13 mouse cellular contexts compared by ENCODE assay signal in genomic region chr10:84710827-84711226, GRCm38 (mm10). TPM values are rescaled to one million over a fixed set of nuclear protein-coding genes. Genes with fewer than 3 reads are reported as not detected.
A peak's percentile ranks its signal among the peaks of the same experiment; 100 is the strongest.
DNase-seq lines count a peak whose midpoint lies in the region; ATAC-seq lines count a peak whose summit lies in the region.
"Had no signal": no experiment of that assay in that cellular context is flagged by ENCODE, and none has a peak within 500 bp of the region (broad histone marks: within the 10 kb centered on the region; RNA-seq: fewer than 3 reads in every experiment).

No protein-coding gene starts in this region.

- peaks cover 81% of the 10 kb centered on the region for H3K27me3 ChIP-seq in forebrain, embryonic 10.5 days (ENCODE audit: poor library complexity, severe bottlenecking)
- H3K27me3 ChIP-seq in hindbrain, embryonic 16.5 days (replicated peaks; ENCODE audit: control insufficient read depth, insufficient read depth, low read length): no peaks in the 10 kb centered on the region
- H3K27me3 ChIP-seq: heart, embryonic 12.5 days; stomach, embryonic 15.5 days had no signal

- peaks cover 33% of the 10 kb centered on the region for H3K36me3 ChIP-seq in forebrain, embryonic 10.5 days (replicated peaks)
- H3K36me3 ChIP-seq in hindbrain, embryonic 16.5 days (ENCODE audit: control insufficient read depth, insufficient read depth, low read length): 0 out of 2 replicates have a peak, but pooled peaks cover 2% of the 10 kb centered on the region

- no peak overlapping the region for H3K4me2 ChIP-seq in hindbrain, embryonic 16.5 days (ENCODE audit: low read length)
- H3K4me2 ChIP-seq: heart, embryonic 12.5 days; stomach, embryonic 15.5 days had no signal

- H3K4me1 ChIP-seq in forebrain, embryonic 10.5 days: peaks cover 63% of the 10 kb centered on the region
- peaks cover 13% of the 10 kb centered on the region for H3K4me1 ChIP-seq in hindbrain, embryonic 16.5 days (ENCODE audit: control insufficient read depth, insufficient read depth, low read depth, low read length)
- H3K4me1 ChIP-seq: stomach, embryonic 15.5 days had no signal

- no peak overlapping the region for H3K9ac ChIP-seq in hindbrain, embryonic 16.5 days (ENCODE audit: low read depth, low read length)
- H3K9ac ChIP-seq: heart, embryonic 12.5 days; stomach, embryonic 15.5 days had no signal

- no peaks in the 10 kb centered on the region for H3K9me3 ChIP-seq in forebrain, embryonic 10.5 days
- no peaks in the 10 kb centered on the region for H3K9me3 ChIP-seq in hindbrain, embryonic 16.5 days (ENCODE audit: control insufficient read depth, low read length)
- H3K9me3 ChIP-seq: heart, embryonic 12.5 days; stomach, embryonic 15.5 days had no signal

- H3K27ac ChIP-seq in forebrain, embryonic 10.5 days: 0 out of 2 replicates have a peak overlapping the region, but pooled peaks have one; percentile 25
- peak overlapping the region; percentile 1; the same call in 1 of the 2 replicates for H3K27ac ChIP-seq in hindbrain, embryonic 16.5 days (ENCODE audit: low read depth, low read length)
- H3K27ac ChIP-seq: stomach, embryonic 15.5 days had no signal

- peak; percentile 87 for DNase-seq in embryo, embryonic 10 days (ENCODE audit: low spot score)
- DNase-seq in forebrain, embryonic 10.5 days (ENCODE audit: extremely low spot score, low spot score): peak; percentile 37
- DNase-seq in neural tube, embryonic 10.5 days (ENCODE audit: extremely low spot score, low spot score): peak; percentile 40
- DNase-seq in thymus, postnatal 10 days (ENCODE audit: low spot score in 2 of 2): no peak
- DNase-seq in spleen, postnatal 36 days (ENCODE audit: low spot score in 2 of 2): no peak
- DNase-seq in adrenal gland, adult 18-20 months (ENCODE audit: low spot score in 2 of 2): no peak
- DNase-seq: lung, adult 18-20 months; right cerebral cortex, adult 18-20 months had no signal

- WGBS in forebrain, embryonic 10.5 days: 10% methylated on average over 4 of the region's 4 CpGs
- WGBS in hindbrain, embryonic 16.5 days: 17% methylated on average over 4 of the region's 4 CpGs

- ATAC-seq in hindbrain, embryonic 16.5 days: peak; percentile 65

- H3K4me3 ChIP-seq in forebrain, embryonic 10.5 days: no peak overlapping the region
- no peak overlapping the region for H3K4me3 ChIP-seq in hindbrain, embryonic 16.5 days (ENCODE audit: low read length)
- H3K4me3 ChIP-seq: heart, embryonic 12.5 days; stomach, embryonic 15.5 days had no signal

RNA-seq across cellular contexts. Expression of gene Rfx4, which starts 45.0 kb away (rescaled TPM):
- 24.8 and 26.1 TPM in 2 replicates for polyA plus RNA-seq in forebrain, embryonic 10.5 days (2016; fragmentation: Nextera tagmentation; extraction: Ambion mirVana)
- polyA plus RNA-seq in hindbrain, embryonic 16.5 days (2015; fragmentation: Nextera tagmentation; extraction: Ambion mirVana): 16.1 and 22.1 TPM in 2 replicates
- total RNA-seq in adrenal gland, adult 18-20 months (2021): under 1 TPM in 1 of 2 experiments, not detected in 1; 0.16 TPM
- total RNA-seq: common myeloid progenitor, adult 5-6 weeks; monocyte, adult 5-6 weeks had no signal

Comparison
In these comparisons a context has a peak if more than half of its experiments do, and no peak if none do; other contexts are left out.
1. DNase-seq: peak in embryo, embryonic 10 days (single experiment), forebrain, embryonic 10.5 days (single experiment) and neural tube, embryonic 10.5 days (single experiment); none in thymus, postnatal 10 days (0 of 2), spleen, postnatal 36 days (0 of 2) and adrenal gland, adult 18-20 months (0 of 2).